8 mouse cellular contexts compared by ENCODE assay signal in genomic region chr6:34609892-34610829, GRCm38 (mm10). TPM values are rescaled to one million over a fixed set of nuclear protein-coding genes. Genes with fewer than 3 reads are reported as not detected.
A peak's percentile ranks its signal among the peaks of the same experiment; 100 is the strongest.
DNase-seq lines count a peak whose midpoint lies in the region; ATAC-seq and TF ChIP-seq lines count a peak whose summit lies in the region.
"Had no signal": no experiment of that assay in that cellular context is flagged by ENCODE, and none has a peak within 500 bp of the region (broad histone marks: within the 10 kb centered on the region; RNA-seq: fewer than 3 reads in every experiment).

No protein-coding gene starts in this region.

- peaks cover 34% of the 10 kb centered on the region for H3K4me1 ChIP-seq in intestine, embryonic 15.5 days (replicated peaks)
- peaks cover 11% of the 10 kb centered on the region for H3K4me1 ChIP-seq in liver, postnatal 0 days (ENCODE audit: insufficient read depth)

- H3K79me3 ChIP-seq in C2C12 (ENCODE audit: low read depth): peaks cover 67% of the 10 kb centered on the region

- TF ChIP-seq EP300 in liver, postnatal 0 days (IDR thresholded peaks at IDR 0.05; ENCODE audit: low read depth): no peak

- no peaks in the 10 kb centered on the region for H3K27me3 ChIP-seq in C2C12 (ENCODE audit: control insufficient read depth, insufficient read depth, insufficient read length)
- H3K27me3 ChIP-seq in Patski: no peaks in the 10 kb centered on the region
- H3K27me3 ChIP-seq in intestine, embryonic 15.5 days (replicated peaks): no peaks in the 10 kb centered on the region
- no peaks in the 10 kb centered on the region for H3K27me3 ChIP-seq in liver, postnatal 0 days (ENCODE audit: insufficient read depth, low read length)

- CTCF ChIA-PET in Patski (lab: Charles Lee): interaction anchor here (1.0 kb wide), 1 partner anchor 60 kb away, joined by 3 read pairs; no protein-coding TSS in a partner anchor

- H3K4me3 ChIP-seq in C2C12 (ENCODE audit: insufficient read depth, poor library complexity, severe bottlenecking): no peak overlapping the region
- no peak overlapping the region for H3K4me3 ChIP-seq in intestine, embryonic 15.5 days (replicated peaks)
- H3K4me3 ChIP-seq in liver, postnatal 0 days (ENCODE audit: low read depth, low read length): no peak overlapping the region
- H3K4me3 ChIP-seq: erythroblast, embryonic 14.5 days had no signal

- H3K27ac ChIP-seq in intestine, embryonic 15.5 days: peak overlapping the region; percentile 77
- H3K27ac ChIP-seq in liver, postnatal 0 days (ENCODE audit: low read depth): peak overlapping the region; percentile 70

- POLR2A ChIA-PET in Patski (lab: Charles Lee): interaction anchor here (0.7 to 2.3 kb wide), 4 partner anchors 12 to 122 kb away, joined by 3 to 6 read pairs (median 4); partner anchors contain the start of gene Cald1

- in situ Hi-C loops in Patski (cut with MboI; ENCODE audit: low pct_unique_long_range_greater_than_20kb): no loop called here

- no peaks in the 10 kb centered on the region for H3K9me3 ChIP-seq in intestine, embryonic 15.5 days
- H3K9me3 ChIP-seq in liver, postnatal 0 days (ENCODE audit: low read length): no peaks in the 10 kb centered on the region

- no peak for TF ChIP-seq CTCF in C2C12 (IDR thresholded peaks at IDR 0.05; ENCODE audit: control insufficient read depth, insufficient read depth, insufficient read length)
- TF ChIP-seq CTCF in Patski (IDR thresholded peaks at IDR 0.05): no peak
- no peak for TF ChIP-seq CTCF in liver, postnatal 0 days (IDR thresholded peaks at IDR 0.05; ENCODE audit: low read depth)

- peaks cover 95% of the 10 kb centered on the region for H3K79me2 ChIP-seq in C2C12 (ENCODE audit: control insufficient read depth, insufficient read depth)

- peak overlapping the region; percentile 48 for H3K4me2 ChIP-seq in intestine, embryonic 15.5 days (replicated peaks)
- H3K4me2 ChIP-seq in liver, postnatal 0 days (ENCODE audit: low read depth, low read length): peak overlapping the region; percentile 54

- peak; percentile 65 for ATAC-seq in Patski
- peak; percentile 57 for ATAC-seq in intestine, embryonic 15.5 days
- ATAC-seq in liver, postnatal 0 days: peak; percentile 62

- 0 out of 2 replicates have a peak overlapping the region, but pooled peaks have one; percentile 11 for H3K9ac ChIP-seq in intestine, embryonic 15.5 days
- H3K9ac ChIP-seq in liver, postnatal 0 days (replicated peaks): no peak overlapping the region

- intact Hi-C loops in gastrocnemius, postnatal 14 days (cut with DNase I; ENCODE audit: low total_unique reads): no loop called here

- DNase-seq in Patski (ENCODE audit: low read depth, low spot score): no peak
- peak; percentile 55 for DNase-seq in gastrocnemius, postnatal 14 days
- peak; percentile 31 for DNase-seq in liver, postnatal 0 days
- DNase-seq in urinary bladder, postnatal 4 days (ENCODE audit: low spot score in 2 of 2): no peak
- DNase-seq in right cerebral cortex, postnatal 4 days: no peak

- WGBS in intestine, embryonic 15.5 days: 19% methylated on average over 24 of the region's 24 CpGs
- WGBS in liver, postnatal 0 days (ENCODE audit: insufficient replicate concordance): 21% methylated on average over 24 of the region's 24 CpGs

- peaks cover 14% of the 10 kb centered on the region for H3K36me3 ChIP-seq in C2C12 (ENCODE audit: control insufficient read depth, insufficient read depth)
- H3K36me3 ChIP-seq in intestine, embryonic 15.5 days: no peaks in the 10 kb centered on the region
- H3K36me3 ChIP-seq in liver, postnatal 0 days (replicated peaks; ENCODE audit: insufficient read depth, low read length): no peaks in the 10 kb centered on the region

- peak overlapping the region; percentile 41 for H3ac ChIP-seq in C2C12 (ENCODE audit: control insufficient read depth, insufficient read length, low read depth)

TF ChIP-seq in C2C12, 6 proteins besides CTCF, POLR2A, EP300 and RAD21:
- TF ChIP-seq MYOD1 (IDR thresholded peaks at IDR 0.05; ENCODE audit: control insufficient read depth, insufficient read length, low read depth): no peak
- TF ChIP-seq CEBPB (IDR thresholded peaks at IDR 0.05; ENCODE audit: low read depth): peak; percentile 85
- TF ChIP-seq FOSL1 (IDR thresholded peaks at IDR 0.05; ENCODE audit: insufficient read depth, low read length, poor library complexity, severe bottlenecking): peak; percentile 55
TF ChIP-seq in C2C12: peak in this region for 2.

RNA-seq across cellular contexts. Expression of gene Cald1, which starts 11.9 kb away (rescaled TPM):
- polyA plus RNA-seq in C2C12 (2012; fragmentation: generic; extraction: Trizol): 180 TPM
- 800 TPM for polyA plus RNA-seq in Patski (2021)
- 10 to 100 TPM; 51.7 to 53.7 TPM for total RNA-seq in gastrocnemius, postnatal 14 days (2021)
- 338 and 366 TPM in 2 replicates for polyA plus RNA-seq in intestine, embryonic 15.5 days (2015; fragmentation: Nextera tagmentation; extraction: Ambion mirVana)
- polyA plus RNA-seq in liver, postnatal 0 days (2015; fragmentation: Nextera tagmentation; extraction: Ambion mirVana): 116 and 131 TPM in 2 replicates

Comparison
In these comparisons a context has a peak if more than half of its experiments do, and no peak if none do; other contexts are left out.
1. DNase-seq: peak in gastrocnemius, postnatal 14 days (single experiment) and liver, postnatal 0 days (single experiment); none in Patski (single experiment), urinary bladder, postnatal 4 days (0 of 2) and right cerebral cortex, postnatal 4 days (single experiment).
2. Peak in every context shown above with its lines, with median percentiles within 50 percentile points of each other: ATAC-seq.